Mouse (Mus musculus) liver (tissue): Measurements from ENCODE around the gene Fam180a.
"Not testable (repeated sequence)": the region's sequence is repeated elsewhere in the genome, so short reads cannot be mapped to it uniquely, and the experiment has no call there.

Experiments
- DNase-seq: peaks from one replicate; pipeline ENCODE4 v3.0.0-alpha.2; 2020; ENCODE audit warnings: mixed read lengths

Gene Fam180a

GRCm38 (mm10) chr6:35326111-35326515, at the start of gene Fam180a:
Gene Fam180a (minus strand): TSS chr6:35326141.
- no peak for DNase-seq

GRCm38 (mm10) chr6:35374052-35374451, 48.1 kb upstream of the Fam180a start:
- DNase-seq, result no peak

- DNase-seq, result no peak
Measured at GRCm38 (mm10) chr6:35370356-35370755, 44.4 kb upstream of the Fam180a start.

GRCm38 (mm10) chr6:35369578-35370282, 43.8 kb upstream of the Fam180a start:
- not testable (repeated sequence) for DNase-seq

- DNase-seq, result no peak
Measured at GRCm38 (mm10) chr6:35362596-35362995, 36.7 kb upstream of the Fam180a start.

GRCm38 (mm10) chr6:35355320-35355719, 29.4 kb upstream of the Fam180a start:
- DNase-seq, result no peak

- DNase-seq, result no peak
Measured at GRCm38 (mm10) chr6:35354622-35354998, 28.7 kb upstream of the Fam180a start.

GRCm38 (mm10) chr6:35353846-35354621, 28.1 kb upstream of the Fam180a start:
- no peak for DNase-seq

- no peak for DNase-seq
Measured at GRCm38 (mm10) chr6:35353416-35353815, 27.5 kb upstream of the Fam180a start.

GRCm38 (mm10) chr6:35352867-35353266, 26.9 kb upstream of the Fam180a start:
- no peak for DNase-seq

GRCm38 (mm10) chr6:35351826-35352225, 25.9 kb upstream of the Fam180a start:
- no peak for DNase-seq

GRCm38 (mm10) chr6:35349784-35350183, 23.8 kb upstream of the Fam180a start:
- DNase-seq, result no peak

- DNase-seq, result no peak
Measured at GRCm38 (mm10) chr6:35338640-35339039, 12.7 kb upstream of the Fam180a start.

GRCm38 (mm10) chr6:35337836-35338235, 11.9 kb upstream of the Fam180a start:
- no peak for DNase-seq

GRCm38 (mm10) chr6:35335452-35335851, 9.5 kb upstream of the Fam180a start:
- DNase-seq, result peak; percentile 19

- no peak for DNase-seq
Measured at GRCm38 (mm10) chr6:35334278-35334677, 8.3 kb upstream of the Fam180a start.

GRCm38 (mm10) chr6:35333632-35334031, 7.7 kb upstream of the Fam180a start:
- no peak for DNase-seq

GRCm38 (mm10) chr6:35330834-35331233, 4.9 kb upstream of the Fam180a start:
- DNase-seq, result no peak

- no peak for DNase-seq
Measured at GRCm38 (mm10) chr6:35329956-35330355, 4.0 kb upstream of the Fam180a start.

GRCm38 (mm10) chr6:35324306-35324705, 1.6 kb downstream of the Fam180a start:
- DNase-seq, result no peak

- DNase-seq, result no peak
Measured at GRCm38 (mm10) chr6:35323046-35323445, 2.9 kb downstream of the Fam180a start.

GRCm38 (mm10) chr6:35321105-35321504, 4.8 kb downstream of the Fam180a start:
- DNase-seq, result no peak

GRCm38 (mm10) chr6:35319850-35320249, 6.1 kb downstream of the Fam180a start:
- no peak for DNase-seq

- DNase-seq, result no peak
Measured at GRCm38 (mm10) chr6:35313520-35313919, 12.4 kb downstream of the Fam180a start.
